Mouse (Mus musculus): ENCODE measurements around the gene Zfp184.

- TF ChIP-seq POLR2A (IDR thresholded peaks at IDR 0.05; ENCODE audit: borderline replicate concordance, low read depth, low read length) (no peak), CTCF (IDR thresholded peaks at IDR 0.05; ENCODE audit: low read depth, low read length) (no peak)
Observed at GRCm38 (mm10) chr13:21903500-21903899, 41.4 kb upstream of the Zfp184 start.

Data from bone marrow macrophage, adult 2 months (primary cell).